Mouse (Mus musculus): ENCODE results near the gene Upp2.

Gene Upp2

DNA sequence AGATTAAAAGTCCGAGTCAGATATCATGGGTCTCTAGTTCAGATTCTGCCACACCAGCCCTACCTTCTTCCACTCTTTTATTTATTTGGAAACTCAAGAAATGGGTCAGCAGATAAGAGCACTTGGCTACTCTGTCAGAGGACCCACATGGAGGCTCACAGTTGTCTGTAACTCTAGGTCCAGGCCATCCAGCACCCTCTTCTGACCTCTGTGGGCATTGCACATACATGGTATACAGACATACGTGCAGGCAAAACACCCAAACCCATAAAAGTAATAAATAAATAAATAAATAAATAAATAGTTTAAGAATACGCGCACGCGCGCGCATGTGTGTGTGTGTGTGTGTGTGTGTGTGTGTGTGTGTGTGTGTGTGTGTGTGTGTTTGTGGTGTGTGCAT lies 47.8 kb downstream of the Upp2 start:
- DNase-seq (ENCODE audit: low read depth, low spot score), result no peak

DNA sequence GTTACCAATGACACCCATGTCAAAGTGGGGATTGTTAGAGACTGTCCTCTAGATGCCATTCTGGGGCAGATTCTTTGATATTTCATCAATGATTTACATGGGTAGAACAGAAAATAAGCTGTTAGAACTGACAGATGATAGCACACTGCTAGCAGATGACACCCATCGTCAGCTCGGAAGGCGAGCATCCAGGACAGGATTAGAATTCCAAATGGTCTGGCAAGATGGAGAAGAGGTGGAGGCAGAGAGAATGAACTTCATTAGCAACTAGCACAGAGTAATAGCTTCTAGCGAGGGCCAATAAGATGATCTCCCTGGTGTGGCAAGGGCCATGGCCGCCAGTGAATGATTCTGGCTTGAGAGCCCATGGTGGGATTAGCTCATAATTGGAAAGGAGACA lies 48.7 kb downstream of the Upp2 start:
- no peak for DNase-seq (ENCODE audit: low read depth, low spot score)

DNA sequence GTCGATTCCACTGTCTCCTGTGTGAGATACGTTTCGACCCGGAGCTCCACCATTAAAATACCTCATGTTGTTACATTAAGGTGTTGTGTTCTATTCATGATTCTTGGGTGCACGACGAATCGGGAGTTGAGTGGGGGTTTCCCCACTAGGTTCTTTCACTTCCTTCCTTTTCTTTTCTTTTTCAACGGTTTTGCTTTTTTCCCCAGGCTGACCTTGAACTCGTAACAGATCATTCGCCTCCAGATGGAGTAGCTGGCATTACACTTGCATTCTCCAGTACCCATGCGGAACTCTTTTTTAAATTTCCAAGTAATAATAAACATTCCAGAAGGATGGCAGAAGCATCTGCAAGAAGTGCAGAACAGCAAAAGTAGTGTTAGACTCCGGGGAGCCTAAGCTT lies 58.1 kb downstream of the Upp2 start:
- no peak for DNase-seq (ENCODE audit: low read depth, low spot score)

DNA sequence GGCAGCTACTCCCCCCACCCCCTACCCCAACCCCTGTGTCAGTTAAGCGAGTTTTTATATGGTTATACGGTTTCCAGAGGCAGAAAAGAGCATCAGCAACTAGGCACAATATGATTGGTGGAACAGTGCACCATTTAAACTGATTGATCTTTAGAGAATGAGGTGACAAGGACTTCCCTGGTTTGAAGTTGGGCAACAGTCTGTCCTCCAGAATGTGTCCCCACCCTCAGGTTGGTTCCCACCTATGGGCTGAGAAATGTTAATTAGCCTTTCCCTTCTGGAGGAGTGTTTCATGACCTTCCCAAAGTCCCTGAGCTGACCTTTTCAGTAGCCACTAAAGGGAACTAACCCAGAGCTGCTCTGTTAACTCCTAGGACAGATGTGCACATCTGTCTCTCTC lies 58.6 kb downstream of the Upp2 start:
- DNase-seq (ENCODE audit: low read depth, low spot score), result no peak

DNA sequence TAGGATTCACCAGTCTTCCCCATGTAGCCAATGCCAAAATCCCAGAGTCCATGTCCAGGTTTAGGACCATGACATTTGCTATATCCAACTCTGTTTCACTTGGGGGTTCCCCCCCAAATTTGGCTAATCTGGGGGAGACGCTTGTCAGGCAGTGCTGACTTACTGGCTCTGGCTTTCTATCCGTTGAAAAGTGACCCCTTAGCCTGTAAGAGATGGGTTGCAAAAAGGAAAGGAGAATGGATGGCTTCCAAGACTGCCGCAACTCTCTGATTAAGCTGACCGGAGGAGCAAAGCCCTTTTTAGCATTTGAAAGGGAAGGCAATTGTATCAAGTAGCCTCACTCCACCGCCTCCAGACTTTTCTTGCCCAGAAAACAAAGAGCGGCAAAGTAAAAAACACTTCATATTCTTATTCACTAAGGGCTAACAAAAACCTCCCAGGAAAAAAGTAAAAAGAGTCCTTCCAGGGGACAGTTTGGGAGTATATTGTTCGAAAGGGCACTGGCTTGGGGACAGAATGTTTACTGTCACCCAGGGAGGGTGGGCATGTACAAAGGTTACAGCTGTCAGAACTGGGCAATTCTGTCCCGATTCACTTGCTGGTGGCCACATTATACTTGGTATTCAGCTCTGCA lies 59.2 kb downstream of the Upp2 start:
- DNase-seq (ENCODE audit: low read depth, low spot score), result no peak

DNA sequence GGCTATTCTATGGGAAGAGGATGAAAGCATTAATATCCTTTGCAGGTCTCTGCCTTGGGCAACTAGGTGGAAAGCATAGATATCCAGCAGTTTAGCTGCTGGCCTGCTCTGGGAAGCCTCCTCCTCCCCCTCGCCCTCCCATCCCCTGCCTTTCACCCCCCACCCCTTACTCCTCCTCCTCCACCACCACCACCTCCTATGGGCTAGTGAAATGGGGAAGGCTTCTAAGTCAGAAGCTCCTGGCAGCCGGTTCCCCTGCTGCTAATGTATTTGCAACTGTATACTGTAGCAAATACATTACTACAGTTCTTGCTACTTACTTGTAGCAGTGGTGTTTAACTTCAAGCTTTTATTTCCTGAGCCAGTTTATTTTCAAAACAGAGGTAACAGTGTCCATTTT lies 60.9 kb downstream of the Upp2 start:
- DNase-seq (ENCODE audit: low read depth, low spot score), result no peak

DNA sequence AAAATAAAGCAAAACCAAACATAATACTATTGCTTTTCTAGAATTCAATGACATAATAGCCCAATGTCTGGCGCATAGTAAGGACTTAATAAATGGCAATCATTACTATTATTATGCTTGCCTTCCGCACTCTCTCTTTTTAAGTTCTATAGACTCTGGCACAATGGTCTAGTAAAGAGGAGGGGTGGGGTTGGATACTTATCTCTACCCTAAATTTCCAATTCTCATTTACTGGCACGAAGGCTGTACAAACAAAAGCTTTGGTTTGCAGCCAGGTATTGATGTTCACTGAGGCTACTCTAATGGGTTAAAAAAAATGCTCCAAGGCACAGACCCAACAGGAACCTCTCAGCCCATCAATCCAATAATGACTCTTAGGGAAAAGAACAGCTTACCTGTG lies 61.9 kb downstream of the Upp2 start:
- no peak for DNase-seq (ENCODE audit: low read depth, low spot score)

DNA sequence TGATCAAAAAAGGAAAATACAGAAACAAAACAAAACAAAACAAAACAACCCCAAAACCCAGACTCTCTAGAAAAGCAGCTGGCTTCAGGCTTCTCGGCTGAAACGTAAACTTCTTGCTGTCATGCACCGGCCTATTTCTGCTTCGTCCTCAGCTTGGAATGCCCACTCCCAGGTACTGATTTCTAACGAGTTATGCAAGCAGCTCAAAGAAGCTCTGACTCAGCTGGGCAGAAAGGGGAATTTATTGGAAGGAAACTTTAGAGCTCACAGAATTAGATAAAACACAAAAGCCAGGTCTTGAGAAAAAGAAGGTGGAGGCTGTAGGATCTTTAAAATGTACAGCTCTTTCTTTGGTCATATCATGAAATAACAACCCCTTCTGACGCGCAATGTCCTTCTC lies 62.3 kb downstream of the Upp2 start:
- DNase-seq (ENCODE audit: low read depth, low spot score), result no peak

DNA sequence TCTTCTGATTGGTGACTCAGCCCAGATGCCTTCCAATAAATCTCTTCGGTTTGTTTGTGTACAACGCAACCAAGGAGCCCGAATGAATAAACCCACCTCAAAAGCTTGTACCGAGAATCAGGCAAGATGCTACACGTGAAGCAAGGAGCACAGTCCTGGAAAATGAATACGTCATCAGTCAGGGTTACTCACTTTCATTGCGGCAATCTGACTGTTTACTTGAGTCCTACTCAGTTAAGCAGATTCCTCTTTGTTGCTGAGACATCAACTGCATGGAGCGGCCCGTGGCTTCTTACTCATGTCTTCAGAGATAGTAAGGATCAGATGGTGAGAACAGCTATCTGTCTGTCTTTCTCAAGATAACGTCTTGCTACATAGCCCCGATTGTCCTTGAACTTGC lies 66.7 kb downstream of the Upp2 start:
- DNase-seq (ENCODE audit: low read depth, low spot score), result no peak

DNA sequence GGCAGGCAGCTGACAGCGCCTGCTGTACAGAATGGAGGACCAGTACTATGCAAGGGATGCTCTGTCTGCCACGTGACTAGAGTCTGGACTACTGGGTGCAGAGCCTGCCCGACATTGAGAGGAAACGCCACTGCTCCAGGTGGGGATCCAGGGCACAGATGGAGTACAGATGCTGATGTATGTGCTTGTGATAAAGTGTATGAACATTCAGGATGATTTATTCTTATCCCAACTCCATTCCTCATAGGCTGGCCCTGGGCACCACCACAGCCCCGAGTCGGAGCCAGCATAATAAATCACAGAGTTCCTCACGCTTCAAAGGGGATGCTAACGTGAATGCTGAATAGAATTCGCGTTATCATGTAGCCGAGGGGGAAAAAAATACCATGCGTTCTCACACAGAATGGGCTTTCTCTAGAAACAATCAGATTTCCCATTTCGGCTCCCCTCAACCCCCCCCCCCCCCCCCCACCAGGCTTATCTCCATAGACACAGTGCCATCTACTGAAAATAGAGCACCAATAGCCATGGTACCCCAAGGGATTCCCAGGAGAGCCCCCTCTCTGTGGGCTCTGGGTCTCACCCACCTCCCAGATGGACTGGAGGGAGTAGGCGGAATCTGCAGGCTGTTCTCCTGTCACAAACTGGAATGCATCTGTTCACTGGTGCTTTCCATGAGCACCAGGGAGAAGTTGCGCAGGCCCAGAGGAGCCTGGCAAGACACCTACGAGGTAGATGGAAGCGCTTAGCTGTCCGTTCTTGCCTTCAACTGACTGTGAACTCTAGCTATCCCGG lies 74.9 kb downstream of the Upp2 start:
- no peak for DNase-seq (ENCODE audit: low read depth, low spot score)

DNA sequence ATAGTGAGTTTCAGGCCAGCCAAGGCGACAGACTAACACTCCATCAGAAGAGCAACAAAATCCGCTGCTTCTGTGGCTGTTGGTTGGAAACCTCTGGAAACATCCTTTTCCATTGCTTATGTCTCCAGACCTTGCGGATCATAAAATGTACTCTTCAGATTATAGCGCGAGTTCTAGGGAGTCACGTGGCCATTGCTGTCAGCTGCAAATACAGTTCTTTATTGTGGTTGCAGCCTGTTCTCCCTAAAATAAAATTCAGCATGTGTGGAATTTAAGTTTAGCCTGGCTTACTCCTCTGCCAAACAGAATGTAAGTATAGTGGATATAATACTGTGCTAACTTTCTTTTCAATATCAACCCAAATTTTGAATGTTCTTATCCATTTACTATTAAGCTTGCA lies 78.6 kb downstream of the Upp2 start:
- no peak for DNase-seq (ENCODE audit: low read depth, low spot score)

DNA sequence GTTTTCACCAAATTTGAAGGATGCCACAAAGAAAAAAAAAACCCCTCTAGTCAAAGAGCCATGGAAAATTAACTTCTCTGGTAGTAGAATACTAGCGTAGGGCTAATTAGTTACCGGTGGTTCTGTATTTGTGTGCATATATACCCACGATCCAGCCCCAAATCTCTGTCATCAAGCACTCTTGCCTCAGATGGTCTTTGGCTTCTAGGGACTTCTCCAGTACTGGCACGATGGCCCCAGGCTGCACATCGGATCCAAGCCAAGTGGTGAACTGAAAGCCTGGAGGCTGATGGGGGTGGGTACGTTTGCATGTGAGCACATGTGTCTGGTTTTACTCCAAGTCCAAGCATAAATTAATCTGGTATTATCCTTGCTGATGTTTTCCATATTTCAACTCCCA lies 88.1 kb downstream of the Upp2 start:
- no peak for DNase-seq (ENCODE audit: low read depth, low spot score)

DNA sequence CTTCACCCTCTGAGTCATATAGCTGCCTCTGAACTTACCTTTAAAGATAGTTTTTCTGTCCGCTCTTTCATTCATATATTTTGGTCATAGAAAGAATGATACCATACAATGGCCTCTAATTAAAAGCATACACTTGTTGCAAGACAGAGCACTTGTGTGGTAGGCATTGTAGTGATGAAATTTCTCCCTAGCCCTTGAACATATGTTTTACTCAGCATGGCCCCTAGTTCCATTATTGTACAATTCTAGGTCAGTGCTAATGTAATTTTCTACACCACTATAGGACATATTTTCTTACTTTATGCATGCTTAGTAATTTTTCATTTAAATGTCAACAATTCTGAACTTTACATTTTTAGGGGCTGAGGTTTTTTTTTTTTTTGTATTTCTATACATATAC lies 89.9 kb downstream of the Upp2 start:
- DNase-seq (ENCODE audit: low read depth, low spot score), result no peak

DNA sequence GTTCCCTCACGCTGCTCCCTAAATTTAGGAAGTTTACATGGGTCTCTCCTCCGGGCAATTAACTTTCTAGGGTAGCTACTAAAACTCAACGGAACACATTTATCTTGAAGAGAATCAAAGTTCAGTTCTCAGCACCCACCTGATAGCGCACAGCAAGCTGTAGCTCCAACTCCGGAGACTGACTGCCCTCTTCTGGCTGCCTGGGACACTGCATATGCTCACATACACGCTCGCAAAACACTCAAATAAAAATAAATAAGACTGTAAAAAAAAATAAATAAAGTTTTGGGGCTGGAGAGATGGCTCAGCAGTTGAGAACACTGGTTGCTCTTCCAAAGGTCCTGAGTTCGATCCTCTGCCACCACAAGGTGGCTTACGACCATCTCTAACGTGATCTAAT lies 90.8 kb downstream of the Upp2 start:
- DNase-seq (ENCODE audit: low read depth, low spot score), result no peak

DNA sequence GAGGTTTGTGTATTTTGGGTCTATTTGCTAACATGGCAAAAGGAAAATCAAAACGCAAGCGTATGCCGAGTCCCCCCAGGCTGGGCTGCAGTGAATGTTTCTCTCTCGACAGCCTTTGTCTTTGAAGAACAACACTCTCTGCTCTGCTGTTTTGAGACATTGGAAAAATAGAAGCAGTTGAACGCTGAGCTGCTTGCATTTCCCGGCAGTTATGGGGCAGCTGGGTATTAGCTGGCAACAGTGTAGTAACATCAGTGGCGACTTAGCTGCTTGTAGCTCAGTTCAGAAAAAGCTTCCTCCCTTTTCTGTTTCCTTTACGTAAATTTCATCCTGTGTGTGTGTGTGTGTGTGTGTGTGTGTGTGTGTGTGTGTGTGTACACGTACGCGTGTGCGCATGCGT lies 93.5 kb downstream of the Upp2 start:
- DNase-seq (ENCODE audit: low read depth, low spot score), result no peak

DNA sequence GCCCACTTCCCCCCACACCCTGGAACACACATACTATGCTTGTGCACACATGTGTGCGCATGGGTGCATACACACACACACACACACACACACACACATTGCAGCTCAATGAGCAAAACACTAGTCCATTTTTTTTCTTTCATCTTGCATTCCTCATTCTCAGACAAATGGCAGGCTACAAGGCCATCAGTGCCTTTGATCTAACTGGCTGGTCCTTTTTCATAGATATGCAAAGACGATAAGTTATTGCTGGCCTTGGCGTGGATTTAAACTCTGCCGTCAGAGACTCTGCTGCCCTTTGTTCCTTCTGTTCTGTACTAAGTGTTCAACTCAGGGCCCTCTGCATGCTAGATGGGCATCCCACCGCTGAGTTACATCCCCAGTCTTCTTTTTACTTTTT lies 94.0 kb downstream of the Upp2 start:
- DNase-seq (ENCODE audit: low read depth, low spot score), result no peak

DNA sequence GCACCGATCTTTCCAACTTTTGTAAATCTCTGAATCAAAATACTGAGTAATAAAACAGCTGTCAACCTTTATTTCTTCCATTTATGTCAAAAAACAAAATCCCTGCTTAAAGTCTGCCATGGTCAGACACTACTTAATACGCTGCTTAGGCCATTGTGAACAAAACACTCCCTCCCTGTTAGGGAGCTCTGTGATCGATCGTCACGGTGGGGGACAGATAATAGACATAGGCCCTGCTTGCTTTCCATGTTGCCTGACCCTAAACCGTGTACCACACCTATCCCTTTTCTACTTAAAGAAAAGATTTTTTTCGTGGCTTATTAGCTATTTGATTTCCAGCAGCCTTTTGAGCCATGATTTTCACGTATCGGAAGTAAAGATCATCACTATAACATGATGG lies 95.6 kb downstream of the Upp2 start:
- no peak for DNase-seq (ENCODE audit: low read depth, low spot score)

DNA sequence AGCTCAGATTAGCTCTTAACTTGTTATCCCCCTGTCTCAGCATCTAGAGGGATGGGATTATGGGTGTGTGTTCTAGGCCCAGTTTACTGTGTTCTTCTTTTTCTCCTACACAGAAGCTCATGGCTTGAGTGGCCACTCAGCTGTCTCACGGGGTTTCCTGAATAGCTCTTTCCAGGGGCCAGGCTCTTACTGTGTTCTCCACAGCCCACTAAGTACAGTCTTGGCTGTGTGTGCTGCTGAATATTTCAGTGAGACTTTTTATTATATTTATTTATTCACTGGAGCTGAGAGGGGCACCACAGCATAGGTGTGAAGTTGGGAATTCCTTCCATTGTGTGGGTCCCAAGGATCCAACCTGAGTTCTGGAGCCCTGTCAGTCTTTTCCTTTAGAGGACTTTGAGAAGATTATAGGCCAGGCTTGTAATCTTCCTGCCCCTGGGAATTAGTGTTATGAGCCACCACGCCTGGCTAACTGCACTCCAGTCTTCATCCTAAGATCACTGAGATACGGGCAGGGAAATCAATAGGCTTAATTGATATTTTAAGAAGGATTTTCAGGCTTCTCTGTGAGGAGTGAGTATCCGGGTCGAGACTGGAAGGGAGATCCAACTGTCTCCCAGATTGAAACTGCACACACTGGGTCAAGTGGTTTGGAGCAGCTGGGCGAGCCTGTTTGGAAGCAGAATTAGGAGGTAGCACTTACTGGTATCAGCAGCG lies 96.5 kb downstream of the Upp2 start:
- DNase-seq (ENCODE audit: low read depth, low spot score), result no peak

DNA sequence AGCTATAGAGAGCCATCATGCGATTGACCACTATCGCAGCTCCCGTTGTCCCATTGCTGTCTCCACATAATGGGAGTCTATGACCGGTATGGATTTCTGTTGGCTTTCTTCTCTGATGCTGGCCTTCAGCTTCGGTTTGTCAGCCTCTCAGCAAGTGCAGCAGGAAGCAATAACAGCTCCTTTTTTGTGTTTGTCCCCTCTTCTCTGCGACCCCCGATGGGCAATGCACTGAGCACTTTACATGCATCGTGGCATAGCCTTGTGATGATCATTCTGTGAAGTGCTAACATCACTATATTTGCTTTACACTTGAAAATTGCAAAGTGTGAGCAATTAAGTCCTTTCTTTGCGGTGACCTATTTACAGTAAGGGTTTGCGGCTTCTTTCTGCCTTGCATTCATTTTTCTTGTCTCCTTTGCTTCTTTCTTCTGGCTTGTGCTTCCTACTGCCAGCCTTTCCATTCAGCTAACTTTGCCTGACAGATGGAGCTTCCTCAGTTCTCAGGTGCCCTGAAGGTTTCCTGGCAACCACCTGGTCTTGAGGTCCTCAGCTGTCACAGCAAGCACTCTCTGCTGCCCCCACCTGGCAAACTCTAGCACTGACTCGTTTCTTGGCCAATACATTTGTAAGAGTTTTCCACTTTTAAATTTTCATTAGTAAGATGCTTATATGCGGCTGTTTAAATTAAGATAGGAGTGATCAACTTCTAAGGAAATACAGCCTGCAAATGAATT lies 98.2 kb downstream of the Upp2 start:
- DNase-seq (ENCODE audit: low read depth, low spot score), result no peak

DNA sequence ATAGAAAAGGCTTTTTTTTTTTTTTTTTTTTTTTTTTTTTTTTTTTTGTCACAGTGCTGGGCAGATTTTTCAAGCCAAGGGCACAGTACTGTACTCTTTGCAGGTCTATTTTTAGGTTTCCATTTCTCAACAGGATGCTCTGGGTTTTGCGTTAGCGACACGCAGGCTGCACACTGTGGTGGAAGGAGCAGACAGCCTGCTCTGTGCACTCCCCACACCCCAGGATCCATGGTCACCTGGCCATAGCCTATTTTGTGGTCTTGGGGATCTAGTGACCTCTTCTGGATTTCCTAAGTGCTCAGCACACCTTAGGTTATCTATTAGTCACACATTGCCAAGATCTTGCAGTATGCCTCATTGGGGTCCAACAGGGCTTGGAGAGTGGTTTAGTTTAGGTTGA lies 100.2 kb downstream of the Upp2 start:
- DNase-seq (ENCODE audit: low read depth, low spot score), result no peak

DNA sequence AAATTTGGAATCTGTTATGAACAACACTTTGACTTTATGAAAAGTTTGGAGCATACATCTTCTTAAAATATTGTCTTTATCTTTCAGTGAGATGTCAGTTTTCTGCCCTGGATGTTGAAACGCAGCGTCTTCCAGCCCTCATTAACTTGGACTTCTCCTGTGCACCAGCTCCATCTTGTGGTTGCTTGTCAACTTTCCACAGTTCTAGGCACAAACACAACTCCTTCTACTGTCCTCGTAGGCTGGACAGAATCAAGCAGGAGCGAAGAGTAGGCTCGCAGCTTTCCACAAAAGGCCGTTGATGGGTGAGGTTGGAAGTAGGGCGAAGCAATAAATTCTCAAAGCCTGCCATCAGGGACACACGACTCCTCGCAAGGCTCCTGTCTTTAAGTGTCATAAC lies 100.9 kb downstream of the Upp2 start:
- DNase-seq (ENCODE audit: low read depth, low spot score), result no peak

DNA sequence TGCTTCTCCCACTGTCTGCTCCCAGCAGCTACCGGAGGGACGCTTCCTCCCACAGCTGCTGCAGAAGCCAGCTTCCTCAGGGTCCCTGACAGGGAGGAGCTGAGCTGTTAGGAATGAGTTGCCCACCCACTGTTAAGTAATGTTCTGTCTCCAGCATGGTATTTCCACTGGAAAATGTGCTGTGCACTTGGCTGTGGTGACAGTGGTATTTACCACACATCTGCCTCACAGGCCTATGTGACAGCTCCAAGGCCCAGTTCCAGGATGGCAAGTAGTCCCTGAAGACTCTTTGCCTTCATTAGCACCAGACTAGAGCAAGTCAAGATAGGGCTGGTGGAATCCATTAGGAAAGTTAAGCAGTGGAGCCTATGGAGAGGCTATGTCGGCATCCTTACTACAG lies 102.0 kb downstream of the Upp2 start:
- DNase-seq (ENCODE audit: low read depth, low spot score), result no peak

Data from c-Kit-negative CD71-positive TER-119-positive erythroid progenitor cells, embryonic 14.5 days (primary cell).